Mouse (Mus musculus) liver, embryonic 12.5 days (tissue): ENCODE results near the gene Shroom3. TPM values are rescaled to one million over a fixed set of nuclear protein-coding genes. Genes with fewer than 3 reads are reported as not detected.

Source experiments
- ATAC-seq: fragments of 200-750 bp; cut with Nextera tagmentation; 2 replicates; pipeline ENCODE4 v1.8.0; 2017; ENCODE audit warnings: moderate number of reproducible peaks, mild to moderate bottlenecking, moderate library complexity
- H3K27ac ChIP-seq: fragments of 300-500 bp; sonication (generic); 2 replicates; pipeline ENCODE4 v1.5.1; 2016; ENCODE audit warnings: mild to moderate bottlenecking
- H3K27me3 ChIP-seq: fragments of 300-500 bp; sonication (generic); replicated peaks from 2 replicates; pipeline ENCODE4 v1.6.1; 2016; ENCODE audit warnings: mild to moderate bottlenecking, moderate library complexity
- H3K36me3 ChIP-seq: fragments of 300-500 bp; sonication (generic); 2 replicates; pipeline ENCODE4 v1.6.1; 2016; ENCODE audit warnings: mild to moderate bottlenecking, moderate library complexity
- H3K4me1 ChIP-seq: fragments of 300-500 bp; sonication (generic); 2 replicates; pipeline ENCODE4 v1.6.1; 2016
- H3K4me2 ChIP-seq: fragments of 300-500 bp; sonication (generic); 2 replicates; pipeline ENCODE4 v1.6.1; 2016; ENCODE audit warnings: mild to moderate bottlenecking, moderate library complexity
- H3K4me3 ChIP-seq: fragments of 300-500 bp; sonication (generic); 2 replicates; pipeline ENCODE4 v1.5.1; 2016; ENCODE audit warnings: mild to moderate bottlenecking, moderate library complexity
- H3K9ac ChIP-seq: fragments of 300-500 bp; sonication (generic); 2 replicates; pipeline ENCODE4 v1.6.1; 2016; ENCODE audit warnings: mild to moderate bottlenecking, moderate library complexity
- H3K9me3 ChIP-seq: fragments of 300-500 bp; sonication (generic); replicated peaks from 2 replicates; pipeline ENCODE4 v1.6.1; 2016; ENCODE audit warnings: mild to moderate bottlenecking, moderate library complexity
- WGBS: fragments of 180-500 bp; shearing (Covaris S2); methylation state at CpG from one replicate; pipeline ENCODE4 v1.1.7; 2016; ENCODE audit not compliant: insufficient replicate concordance; 5-methylcytosine and 5-hydroxymethylcytosine counted together
- polyA plus RNA-seq: library from polyadenylated mRNA; unstranded; fragments of >200 nt; fragmentation: Nextera tagmentation; extraction: Ambion mirVana; gene quantifications from 2 replicates; pipeline ENCODE4 v1.2.1, GENCODE M21; 2016

Gene Shroom3
- polyA plus RNA-seq, 1 experiment from 2014 or later: 0.92 TPM

DNA sequence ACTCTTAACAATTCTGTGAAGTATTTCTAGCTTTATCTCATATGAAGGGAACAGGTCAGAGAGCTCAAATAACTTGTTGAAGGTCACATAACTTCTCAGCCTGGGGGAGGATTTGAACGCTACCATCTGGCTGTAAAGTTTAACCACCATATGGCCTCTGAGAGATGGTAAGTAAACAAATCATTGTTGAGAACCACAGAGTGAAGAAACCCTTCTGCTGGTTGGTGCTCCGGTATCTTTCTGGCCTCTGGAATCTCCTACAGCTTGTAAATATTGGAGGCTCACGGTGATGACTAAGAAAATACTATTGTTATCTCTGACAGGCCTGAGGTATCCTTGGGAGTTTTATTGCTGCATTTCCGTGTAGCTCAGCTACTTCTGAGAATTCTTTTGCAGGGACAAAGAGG, 80.3 kb downstream of the Shroom3 start:
- no peak overlapping the region for H3K27ac ChIP-seq
- no peaks in the 10 kb centered on the region for H3K36me3 ChIP-seq
- H3K4me3 ChIP-seq: no peak overlapping the region
- WGBS: 36% methylated on average over 4 of the region's 4 CpGs
- no peaks in the 10 kb centered on the region for H3K4me1 ChIP-seq
- H3K27me3 ChIP-seq: no peaks in the 10 kb centered on the region
- no peak overlapping the region for H3K4me2 ChIP-seq
- H3K9me3 ChIP-seq: no peaks in the 10 kb centered on the region
- H3K9ac ChIP-seq: no peak overlapping the region
- no peak for ATAC-seq

DNA sequence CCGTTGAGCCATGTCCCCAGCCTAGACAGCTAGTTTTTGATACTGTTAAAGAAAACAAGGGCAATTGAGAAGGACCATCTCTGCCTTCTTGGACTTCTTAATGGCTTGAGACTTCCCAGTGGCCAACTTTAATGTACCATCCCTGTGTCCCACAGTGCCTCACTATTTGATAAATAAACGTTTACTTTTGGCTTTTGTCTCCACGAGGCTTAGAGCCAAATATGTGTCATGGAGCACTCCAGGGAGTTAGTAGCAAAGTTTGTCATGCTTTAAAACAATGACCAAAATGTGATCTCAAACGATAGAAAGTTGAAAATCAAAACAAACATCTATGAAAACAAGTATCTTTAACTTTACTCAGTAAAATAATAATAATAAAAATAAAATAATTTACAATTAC, 83.1 kb downstream of the Shroom3 start:
- no peak overlapping the region for H3K9ac ChIP-seq
- no peaks in the 10 kb centered on the region for H3K36me3 ChIP-seq
- no peak for ATAC-seq
- H3K27ac ChIP-seq: no peak overlapping the region
- 54% methylated on average over 4 of the region's 4 CpGs for WGBS
- H3K4me1 ChIP-seq: no peaks in the 10 kb centered on the region
- no peaks in the 10 kb centered on the region for H3K9me3 ChIP-seq
- H3K4me3 ChIP-seq: no peak overlapping the region
- H3K4me2 ChIP-seq: no peak overlapping the region
- no peaks in the 10 kb centered on the region for H3K27me3 ChIP-seq

DNA sequence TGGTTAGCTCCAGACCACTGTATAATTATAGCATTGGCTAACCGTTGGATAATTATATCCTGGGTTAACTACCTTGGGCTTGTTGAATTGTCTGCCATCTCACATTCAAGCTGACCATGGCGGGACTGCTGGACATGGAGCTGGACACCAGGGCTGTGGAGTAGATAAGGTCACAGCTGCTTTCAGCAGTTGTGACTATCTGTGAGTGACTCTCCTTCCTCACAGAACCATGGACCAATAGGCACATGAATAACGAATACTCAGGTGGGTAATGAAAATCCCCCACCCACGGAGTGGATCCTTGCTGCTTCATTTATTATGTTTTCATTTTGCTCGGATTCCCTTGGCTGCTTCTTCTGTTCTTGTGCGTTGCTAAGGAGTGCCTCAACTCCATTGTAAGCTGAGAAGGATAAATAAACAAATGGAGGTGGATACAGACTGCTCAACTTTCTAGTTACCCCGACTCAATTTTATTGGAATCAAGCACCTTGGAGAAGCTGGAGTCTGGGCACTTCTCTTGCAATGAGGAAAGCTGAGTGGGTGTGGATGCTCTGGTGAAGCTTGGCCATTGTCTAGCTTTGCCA, 84.1 kb downstream of the Shroom3 start:
- Histone ChIP-seq H3K9ac (no peak overlapping the region), H3K27ac (no peak overlapping the region), H3K4me1 (no peaks in the 10 kb centered on the region), H3K9me3 (no peaks in the 10 kb centered on the region), H3K36me3 (no peaks in the 10 kb centered on the region), H3K4me3 (no peak overlapping the region), H3K27me3 (no peaks in the 10 kb centered on the region), H3K4me2 (no peak overlapping the region)
- 52% methylated on average over 7 of the region's 7 CpGs for WGBS
- no peak for ATAC-seq

DNA sequence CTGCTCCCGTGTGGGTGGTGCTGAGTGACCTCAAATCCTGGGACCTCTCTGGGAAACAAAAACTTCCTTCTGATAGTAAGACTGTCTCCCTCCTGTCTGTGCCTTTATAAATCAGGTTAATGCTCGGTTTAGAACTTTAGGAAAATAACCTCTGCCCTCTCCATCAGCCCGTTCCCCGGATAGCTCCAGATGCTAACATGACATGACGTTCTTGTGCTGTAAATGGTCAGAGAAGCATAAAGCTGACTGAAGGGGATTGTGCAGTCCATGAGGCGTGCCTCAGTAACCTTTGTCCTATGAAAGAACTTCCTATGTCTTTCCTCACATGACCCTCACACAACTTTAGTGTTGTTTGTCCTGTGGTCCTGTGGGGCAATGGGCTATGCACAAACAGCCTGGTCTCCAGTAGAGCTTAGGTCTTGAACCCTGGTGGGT, 84.6 kb downstream of the Shroom3 start:
- 58% methylated on average over 6 of the region's 6 CpGs for WGBS
- Histone ChIP-seq H3K9me3 (no peaks in the 10 kb centered on the region), H3K9ac (no peak overlapping the region), H3K27ac (no peak overlapping the region), H3K4me3 (no peak overlapping the region), H3K27me3 (no peaks in the 10 kb centered on the region), H3K36me3 (no peaks in the 10 kb centered on the region), H3K4me2 (no peak overlapping the region), H3K4me1 (no peaks in the 10 kb centered on the region)
- no peak for ATAC-seq

DNA sequence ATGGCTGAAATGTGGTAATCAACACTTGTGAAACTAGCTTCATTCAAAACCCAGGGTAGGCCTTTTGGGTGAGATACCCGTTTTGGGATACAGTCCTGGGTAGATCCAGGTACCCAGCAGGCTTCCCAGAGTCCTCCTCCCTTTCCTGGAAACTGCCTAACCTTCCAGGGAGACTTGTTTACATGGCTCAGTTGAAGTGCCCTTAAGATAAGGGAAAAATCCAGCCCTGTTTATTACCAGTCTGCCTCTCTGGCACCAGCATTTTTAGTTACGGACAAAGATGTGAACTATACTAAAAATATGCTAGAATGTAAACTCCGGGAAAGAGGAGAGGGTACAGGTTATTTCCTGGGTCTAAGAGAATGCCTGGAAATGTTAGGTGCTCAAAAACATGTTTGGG, 90.6 kb downstream of the Shroom3 start:
- Histone ChIP-seq H3K9ac (no peak overlapping the region), H3K9me3 (no peaks in the 10 kb centered on the region), H3K4me1 (no peaks in the 10 kb centered on the region), H3K36me3 (no peaks in the 10 kb centered on the region), H3K27me3 (no peaks in the 10 kb centered on the region), H3K4me2 (no peak overlapping the region), H3K4me3 (no peak overlapping the region), H3K27ac (no peak overlapping the region)
- ATAC-seq: no peak
- 63% methylated on average over 3 of the region's 3 CpGs for WGBS

GRCm38 (mm10) chr5:92774419-92774818, 91.2 kb downstream of the Shroom3 start:
- Histone ChIP-seq H3K27ac (no peak overlapping the region), H3K4me2 (no peak overlapping the region), H3K9ac (no peak overlapping the region), H3K4me3 (no peak overlapping the region), H3K4me1 (no peaks in the 10 kb centered on the region), H3K36me3 (no peaks in the 10 kb centered on the region), H3K9me3 (no peaks in the 10 kb centered on the region), H3K27me3 (no peaks in the 10 kb centered on the region)
- no peak for ATAC-seq
- 57% methylated on average over 2 of the region's 2 CpGs for WGBS

- H3K9ac ChIP-seq: no peak overlapping the region
- H3K4me1 ChIP-seq: no peaks in the 10 kb centered on the region
- no peaks in the 10 kb centered on the region for H3K27me3 ChIP-seq
- no peak overlapping the region for H3K4me2 ChIP-seq
- H3K9me3 ChIP-seq: no peaks in the 10 kb centered on the region
- no peak overlapping the region for H3K4me3 ChIP-seq
- no peak overlapping the region for H3K27ac ChIP-seq
- no peak for ATAC-seq
- H3K36me3 ChIP-seq: no peaks in the 10 kb centered on the region
- 72% methylated on average over 3 of the region's 3 CpGs for WGBS
Observed at GRCm38 (mm10) chr5:92774893-92775292, 91.7 kb downstream of the Shroom3 start.

DNA sequence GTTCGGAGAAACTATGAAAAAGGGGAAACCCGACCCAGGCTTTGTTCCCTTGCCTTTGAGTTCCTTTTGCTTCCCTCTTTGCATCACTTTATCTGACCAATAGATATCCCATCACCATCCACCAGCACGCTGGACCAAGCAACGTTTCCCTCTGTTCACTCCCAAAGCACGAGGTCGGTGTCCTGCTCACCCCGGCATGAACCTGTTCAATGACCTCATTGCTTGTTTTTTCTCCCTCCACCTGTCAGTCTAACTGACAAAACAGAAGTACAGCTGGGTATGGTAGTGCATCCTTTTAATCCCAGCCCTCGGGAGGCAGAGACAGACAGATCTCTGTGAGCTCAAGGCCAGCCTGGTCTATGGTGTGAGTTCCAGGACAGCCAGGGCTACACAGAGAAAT, 95.2 kb downstream of the Shroom3 start:
- H3K27me3 ChIP-seq: no peaks in the 10 kb centered on the region
- no peaks in the 10 kb centered on the region for H3K36me3 ChIP-seq
- H3K9me3 ChIP-seq: no peaks in the 10 kb centered on the region
- WGBS: 59% methylated on average over 8 of the region's 8 CpGs
- ATAC-seq: no peak
- H3K4me3 ChIP-seq: no peak overlapping the region
- H3K27ac ChIP-seq: no peak overlapping the region
- H3K4me1 ChIP-seq: no peaks in the 10 kb centered on the region
- no peak overlapping the region for H3K4me2 ChIP-seq
- H3K9ac ChIP-seq: no peak overlapping the region

DNA sequence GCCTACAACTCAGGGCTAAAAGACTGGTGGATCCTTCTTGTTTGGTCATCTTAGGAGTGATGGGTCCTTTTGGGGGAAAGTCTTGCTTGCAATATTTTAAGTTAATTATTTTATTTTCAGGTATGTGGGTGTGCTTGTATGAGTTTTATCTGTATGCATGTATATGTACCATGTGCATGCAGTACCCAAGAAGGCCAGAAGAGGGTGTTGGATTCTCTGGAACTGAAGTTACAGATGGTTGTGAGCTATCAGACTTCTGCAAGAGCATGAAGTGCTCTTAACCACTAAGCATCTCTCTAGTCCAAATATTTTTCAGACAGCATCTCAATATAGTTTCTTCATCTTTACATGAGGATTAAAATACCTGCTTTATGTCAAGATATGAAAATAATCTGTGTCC, 97.8 kb downstream of the Shroom3 start:
- Histone ChIP-seq H3K27me3 (no peaks in the 10 kb centered on the region), H3K4me3 (no peak overlapping the region), H3K4me1 (no peaks in the 10 kb centered on the region), H3K4me2 (no peak overlapping the region), H3K9ac (no peak overlapping the region), H3K27ac (no peak overlapping the region), H3K36me3 (no peaks in the 10 kb centered on the region), H3K9me3 (no peaks in the 10 kb centered on the region)
- no peak for ATAC-seq

- ATAC-seq: no peak
- no peak overlapping the region for H3K9ac ChIP-seq
- no peak overlapping the region for H3K4me3 ChIP-seq
- no peak overlapping the region for H3K27ac ChIP-seq
- no peak overlapping the region for H3K4me2 ChIP-seq
- no peaks in the 10 kb centered on the region for H3K9me3 ChIP-seq
- no peaks in the 10 kb centered on the region for H3K4me1 ChIP-seq
- H3K27me3 ChIP-seq: no peaks in the 10 kb centered on the region
- WGBS: 59% methylated on average over 6 of the region's 6 CpGs
- no peaks in the 10 kb centered on the region for H3K36me3 ChIP-seq
Observed at GRCm38 (mm10) chr5:92784037-92784860, 101.0 kb downstream of the Shroom3 start.

DNA sequence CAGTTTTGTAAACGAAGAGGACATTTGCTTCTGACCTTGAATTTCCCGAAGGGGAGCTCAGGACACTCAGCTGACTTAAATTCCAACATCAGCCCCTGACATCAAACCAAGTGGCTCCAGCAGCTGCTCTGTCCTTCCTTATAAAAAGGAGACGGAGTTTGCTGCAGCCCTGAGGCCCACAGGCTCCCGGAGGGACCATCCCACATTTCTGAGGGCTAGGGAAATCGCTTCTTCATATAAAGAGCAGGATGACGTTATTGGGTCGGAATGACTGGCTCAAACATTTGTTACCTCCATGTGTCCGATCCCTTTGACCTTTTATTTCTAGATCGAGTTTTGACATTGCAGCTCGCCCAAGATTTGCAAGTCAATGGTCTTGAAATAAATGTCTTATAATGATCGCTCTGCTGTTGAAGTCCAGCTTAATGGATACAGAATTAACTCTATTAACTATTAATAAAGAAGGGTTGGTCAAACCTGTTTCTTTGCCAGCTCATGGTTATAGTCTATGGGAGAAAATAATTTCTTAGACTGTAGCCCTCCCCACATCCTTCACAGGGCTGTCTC, 102.7 kb downstream of the Shroom3 start:
- no peaks in the 10 kb centered on the region for H3K36me3 ChIP-seq
- H3K4me1 ChIP-seq: no peaks in the 10 kb centered on the region
- no peaks in the 10 kb centered on the region for H3K9me3 ChIP-seq
- no peaks in the 10 kb centered on the region for H3K27me3 ChIP-seq
- no peak overlapping the region for H3K27ac ChIP-seq
- H3K4me2 ChIP-seq: no peak overlapping the region
- WGBS: 78% methylated on average over 11 of the region's 11 CpGs
- H3K9ac ChIP-seq: no peak overlapping the region
- no peak for ATAC-seq
- H3K4me3 ChIP-seq: no peak overlapping the region

DNA sequence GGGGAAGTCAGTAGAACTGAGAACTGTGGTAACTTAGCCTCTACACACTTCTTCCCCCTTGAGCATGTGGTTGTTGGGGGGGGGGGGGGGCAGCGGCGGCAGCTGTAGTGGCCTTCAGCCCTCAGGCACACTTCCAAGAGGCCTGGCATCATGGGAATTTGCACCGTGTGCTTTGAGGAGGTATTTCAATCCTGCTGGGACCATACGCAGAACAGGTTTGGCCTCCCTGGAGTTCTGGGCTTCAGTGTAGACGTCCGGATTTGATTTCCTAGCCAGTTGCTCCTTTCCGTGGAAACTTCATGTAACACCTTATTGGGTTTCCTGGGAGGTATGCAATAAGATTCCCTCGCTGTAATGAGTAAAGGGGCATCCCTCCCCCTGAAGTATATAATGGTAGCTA, 105.8 kb downstream of the Shroom3 start:
- no peak overlapping the region for H3K4me3 ChIP-seq
- 59% methylated on average over 8 of the region's 8 CpGs for WGBS
- no peak overlapping the region for H3K4me2 ChIP-seq
- no peaks in the 10 kb centered on the region for H3K9me3 ChIP-seq
- H3K36me3 ChIP-seq: no peaks in the 10 kb centered on the region
- no peaks in the 10 kb centered on the region for H3K27me3 ChIP-seq
- no peak overlapping the region for H3K9ac ChIP-seq
- ATAC-seq: no peak
- no peaks in the 10 kb centered on the region for H3K4me1 ChIP-seq
- no peak overlapping the region for H3K27ac ChIP-seq
